Mouse (Mus musculus) megakaryocyte, embryonic 14.5 days (primary cell): ENCODE measurements around the gene Aspdh.

ENCODE experiments used
- FLI1 ChIP-seq: IDR thresholded peaks from 2 replicates; pipeline ENCODE4 v1.6.1; 2012; ENCODE audit warnings: low read length, inconsistent platforms, mixed read lengths
- GATA1 ChIP-seq: IDR thresholded peaks from 3 replicates; pipeline ENCODE4 v1.6.1; 2012; ENCODE audit warnings: mixed read lengths, low read length, inconsistent platforms, borderline replicate concordance

DNA sequence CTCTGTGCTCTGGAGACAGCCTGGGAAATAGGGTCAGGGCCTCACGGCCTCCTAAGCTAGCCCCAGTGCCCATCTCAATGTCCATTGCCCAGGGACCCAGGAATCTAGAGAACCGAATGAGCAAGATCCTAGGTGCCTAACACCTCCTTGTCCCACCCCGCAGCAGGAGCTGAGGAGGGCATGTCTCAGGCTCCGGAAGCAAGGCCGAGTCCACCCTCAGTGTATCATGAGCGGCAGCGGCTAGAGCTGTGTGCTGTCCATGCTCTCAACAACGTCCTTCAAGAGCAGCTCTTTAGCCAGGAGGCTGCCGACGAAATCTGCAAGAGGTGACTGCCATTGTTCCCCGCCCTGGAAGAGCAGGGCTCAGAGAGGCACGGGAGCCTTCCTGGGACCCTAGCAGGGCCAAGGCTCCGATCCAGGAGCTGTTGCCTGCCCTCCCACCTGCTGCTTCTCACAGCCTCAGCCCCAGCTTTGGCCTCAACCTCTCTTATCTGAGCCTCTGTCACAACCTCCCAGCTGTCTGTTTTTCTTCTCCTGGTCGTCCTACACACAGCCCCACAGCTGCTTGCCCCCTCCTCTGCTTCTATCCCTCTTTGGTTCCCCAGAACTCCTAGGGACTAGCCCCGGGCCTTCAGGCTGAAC lies 3.6 kb downstream of the Aspdh start:
- TF ChIP-seq GATA1: no peak
- no peak for TF ChIP-seq FLI1
